Mouse (Mus musculus) midbrain, embryonic 10.5 days (tissue): ENCODE results near the gene Gm10642. TPM values are rescaled to one million over a fixed set of nuclear protein-coding genes. Genes with fewer than 3 reads are reported as not detected.

ENCODE experiments used
- polyA plus RNA-seq: library from polyadenylated mRNA; unstranded; fragments of >200 nt; fragmentation: Nextera tagmentation; extraction: Ambion mirVana; gene quantifications from 2 replicates; pipeline ENCODE4 v1.2.1, GENCODE M21; 2016

Gene Gm10642
- polyA plus RNA-seq, 1 experiment from 2014 or later: 0.33 TPM

Other genes starting within 250 kb of the Gm10642 start
- gene Ccnb2, start 234.7 kb upstream of the Gm10642 start, polyA plus RNA-seq: 228 and 245 TPM in 2 replicates
- gene Rnf111, start 152.5 kb upstream of the Gm10642 start, polyA plus RNA-seq: 33.2 and 36.9 TPM in 2 replicates
- gene Sltm, start 113.5 kb upstream of the Gm10642 start, polyA plus RNA-seq: 62.2 and 63.5 TPM in 2 replicates
- gene Mindy2, start 923 bp downstream of the Gm10642 start, polyA plus RNA-seq: 5.0 and 6.4 TPM in 2 replicates
- gene Adam10, start 22.7 kb downstream of the Gm10642 start, polyA plus RNA-seq: 66.2 and 72.7 TPM in 2 replicates